Mouse (Mus musculus) brain, embryonic 14.5 days (tissue): ENCODE data around the gene Hyal3.
A peak's percentile ranks its signal among the peaks of the same experiment; 100 is the strongest.

Source experiments
- CTCF ChIP-seq: fragments of 200-500 bp; IDR thresholded peaks from 2 replicates; pipeline ENCODE4 v1.5.1; 2012; ENCODE audit warnings: inconsistent platforms, mild to moderate bottlenecking, moderate library complexity, borderline replicate concordance; ENCODE audit not compliant: insufficient read depth, insufficient read length; ENCODE audit errors: extremely low read depth
- POLR2A ChIP-seq: fragments of 200-500 bp; IDR thresholded peaks from 2 replicates; pipeline ENCODE4 v1.6.1; 2012; ENCODE audit warnings: mild to moderate bottlenecking, inconsistent platforms, borderline replicate concordance; ENCODE audit not compliant: poor library complexity, insufficient read depth, insufficient read length, severe bottlenecking; ENCODE audit errors: extremely low read depth

DNA sequence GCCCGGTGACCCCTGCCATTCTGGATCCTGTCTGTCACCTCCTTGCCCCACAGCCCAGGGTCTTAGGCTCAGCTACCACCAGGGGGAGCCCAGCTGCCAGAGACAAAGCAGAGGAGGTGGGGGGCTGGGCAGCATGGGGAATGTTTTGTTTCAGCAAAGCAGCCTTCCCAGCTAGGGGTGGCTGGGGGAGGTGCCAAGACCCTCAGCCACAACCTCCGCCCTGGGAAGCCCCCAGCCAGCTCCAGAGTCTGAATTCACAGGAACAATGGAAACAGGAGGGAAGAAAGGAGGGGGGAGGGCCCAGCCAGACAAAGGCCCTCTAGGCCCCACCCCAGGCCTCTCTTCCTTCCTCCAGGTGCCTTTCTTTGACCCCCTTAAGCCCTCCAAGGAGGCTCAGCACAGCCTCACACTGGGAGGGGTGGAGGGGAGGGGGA is 46.2 kb downstream of the Hyal3 start:
- no peak for TF ChIP-seq POLR2A
- peak; percentile 89 for TF ChIP-seq CTCF
